Mouse (Mus musculus) liver, embryonic 14.5 days (tissue): ENCODE measurements at regions not wholly inside any gene's neighbourhood (a gene's known extent, or its start where the extent isn't known, plus 50 kb on each side); places are given as distances from the start of the nearest gene placed in this dataset.

Experiments used
- ATAC-seq: fragments of 200-750 bp; cut with Nextera tagmentation; 2 replicates; pipeline ENCODE4 v1.8.0; 2017; ENCODE audit warnings: moderate number of reproducible peaks, mild to moderate bottlenecking, moderate library complexity; ENCODE audit not compliant: insufficient read depth
- DNase-seq, 3 experiments: peaks; one replicate each; pipeline ENCODE4 v3.0.0-alpha.2; 2012 to 2013; ENCODE audit warnings: low read depth in 3 of 3, low spot score in 3 of 3
- H3K27ac ChIP-seq: fragments of 300-500 bp; sonication (generic); 2 replicates; pipeline ENCODE4 v1.5.1; 2014; ENCODE audit warnings: moderate library complexity, mild to moderate bottlenecking, control low read depth, inconsistent platforms
- H3K27me3 ChIP-seq: fragments of 300-500 bp; sonication (generic); 2 replicates; pipeline ENCODE4 v1.6.1; 2014; ENCODE audit warnings: mild to moderate bottlenecking, low read length, moderate library complexity; ENCODE audit not compliant: control insufficient read depth, insufficient read depth
- H3K36me3 ChIP-seq: fragments of 300-500 bp; sonication (generic); replicated peaks from 2 replicates; pipeline ENCODE4 v1.6.1; 2014; ENCODE audit warnings: low read depth; ENCODE audit not compliant: control insufficient read depth, insufficient read depth
- H3K4me1 ChIP-seq, 2 experiments: fragments of 200-500 bp in 1 of 2; fragments of 300-500 bp in 1 of 2; sonication (generic) in 1 of 2; replicated peaks; 2 replicates each; pipeline ENCODE4 v1.6.1; 2012 to 2014; ENCODE audit warnings: antibody characterized with exemption in 1 of 2, inconsistent platforms in 1 of 2, low read length in 1 of 2; ENCODE audit not compliant: control insufficient read depth in 2 of 2, insufficient read depth in 2 of 2
- H3K4me2 ChIP-seq: fragments of 300-500 bp; sonication (generic); 2 replicates; pipeline ENCODE4 v1.6.1; 2014; ENCODE audit warnings: low read depth, mild to moderate bottlenecking, control low read depth, moderate library complexity
- H3K4me3 ChIP-seq, 2 experiments: fragments of 200-500 bp in 1 of 2; fragments of 300-500 bp in 1 of 2; sonication (generic) in 1 of 2; 2 replicates each; pipeline ENCODE4 v1.5.1; 2012 to 2014; ENCODE audit warnings: low read depth in 2 of 2, low read length in 2 of 2, mild to moderate bottlenecking in 2 of 2, control low read depth in 1 of 2, inconsistent platforms in 1 of 2, moderate library complexity in 1 of 2; ENCODE audit not compliant: insufficient read depth in 1 of 2
- H3K9ac ChIP-seq: fragments of 300-500 bp; sonication (generic); replicated peaks from 2 replicates; pipeline ENCODE4 v1.6.1; 2014; ENCODE audit warnings: mild to moderate bottlenecking, control low read depth, moderate library complexity
- H3K9me3 ChIP-seq: fragments of 300-500 bp; sonication (generic); 2 replicates; pipeline ENCODE4 v1.6.1; 2016; ENCODE audit warnings: low read length, mixed read lengths; ENCODE audit not compliant: control insufficient read depth
- CTCF ChIP-seq: IDR thresholded peaks from 2 replicates; pipeline ENCODE4 v1.5.1; 2016; ENCODE audit warnings: antibody characterized with exemption, low read depth, control low read depth
- EP300 ChIP-seq: IDR thresholded peaks from 2 replicates; pipeline ENCODE4 v1.6.1; 2016; ENCODE audit warnings: antibody characterized with exemption, low read depth
- WGBS: fragments of 180-500 bp; shearing (Covaris S2); extraction: QIAGEN DNeasy Blood & Tissue Kit; methylation state at CpG from one replicate; pipeline ENCODE4 v1.1.7; 2014; ENCODE audit not compliant: insufficient replicate concordance; 5-methylcytosine and 5-hydroxymethylcytosine counted together

- ATAC-seq (no peak), DNase-seq (no peak)
Measured at GRCm38 (mm10) chr17:47061031-47061620, 50.8 kb upstream of the Ubr2 start.

More at GRCm38 (mm10) chr17:47061031-47061620, 50.8 kb upstream of the Ubr2 start:
- Histone ChIP-seq H3K27me3 (no peaks in the 10 kb centered on the region), H3K9ac (no peak overlapping the region), H3K36me3 (no peaks in the 10 kb centered on the region), H3K9me3 (peaks cover 3% of the 10 kb centered on the region; the same call in 1 of the 2 replicates), H3K27ac (no peak overlapping the region), H3K4me2 (no peak overlapping the region), H3K4me3 (no peak overlapping the region), H3K4me1 (0 out of 4 replicates have a peak, but pooled peaks cover 0 to 2% of the 10 kb centered on the region in 2 experiments)
- 66% methylated on average over 8 of the region's 8 CpGs for WGBS
- TF ChIP-seq EP300 (no peak), CTCF (no peak)
